Mouse (Mus musculus) right cerebral cortex, postnatal 36 days (tissue): ENCODE measurements around the gene Rbfox1.

Experiments used
- DNase-seq, 2 experiments: peaks; one replicate each; pipeline ENCODE4 v3.0.0; 2022; ENCODE audit warnings: low spot score in 2 of 2, mixed read lengths in 1 of 2

Gene Rbfox1

DNA sequence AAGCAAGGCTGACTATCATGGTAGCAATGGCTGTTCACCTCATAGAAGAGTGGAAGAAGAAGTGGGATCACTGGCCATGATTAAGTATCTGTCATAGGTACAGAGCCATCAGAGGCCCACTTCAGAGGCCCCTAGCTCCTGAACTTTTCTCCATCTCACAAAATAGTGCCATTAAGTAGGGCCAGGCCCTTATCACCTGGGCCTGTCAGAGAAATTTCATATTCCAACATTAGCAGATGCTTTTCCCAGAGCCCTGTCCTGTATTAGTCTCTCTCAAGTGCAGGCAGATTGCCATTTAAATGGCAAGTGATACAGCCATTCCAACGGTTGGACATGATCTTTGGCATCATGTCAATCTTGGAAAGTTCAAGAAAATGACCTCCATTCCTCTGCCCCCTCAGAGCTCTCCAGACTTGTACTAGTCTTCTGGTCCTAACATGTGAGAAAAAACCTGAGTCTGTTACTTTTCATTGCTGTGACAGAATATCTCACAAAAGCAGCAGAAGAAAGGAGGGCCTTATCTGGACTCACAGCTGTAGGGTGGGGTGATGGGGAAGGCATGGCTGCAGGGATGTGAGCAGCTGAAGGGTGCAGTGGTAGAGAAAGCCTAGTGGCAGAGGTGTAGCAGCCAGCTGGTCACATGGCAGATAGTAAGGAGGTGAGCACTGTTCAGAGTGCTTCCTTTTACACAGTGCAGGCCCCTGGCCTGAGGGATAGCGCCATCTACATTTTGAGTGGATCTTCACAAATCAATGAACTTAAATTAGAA lies 210.6 kb downstream of the Rbfox1 start:
- no peak for DNase-seq

DNA sequence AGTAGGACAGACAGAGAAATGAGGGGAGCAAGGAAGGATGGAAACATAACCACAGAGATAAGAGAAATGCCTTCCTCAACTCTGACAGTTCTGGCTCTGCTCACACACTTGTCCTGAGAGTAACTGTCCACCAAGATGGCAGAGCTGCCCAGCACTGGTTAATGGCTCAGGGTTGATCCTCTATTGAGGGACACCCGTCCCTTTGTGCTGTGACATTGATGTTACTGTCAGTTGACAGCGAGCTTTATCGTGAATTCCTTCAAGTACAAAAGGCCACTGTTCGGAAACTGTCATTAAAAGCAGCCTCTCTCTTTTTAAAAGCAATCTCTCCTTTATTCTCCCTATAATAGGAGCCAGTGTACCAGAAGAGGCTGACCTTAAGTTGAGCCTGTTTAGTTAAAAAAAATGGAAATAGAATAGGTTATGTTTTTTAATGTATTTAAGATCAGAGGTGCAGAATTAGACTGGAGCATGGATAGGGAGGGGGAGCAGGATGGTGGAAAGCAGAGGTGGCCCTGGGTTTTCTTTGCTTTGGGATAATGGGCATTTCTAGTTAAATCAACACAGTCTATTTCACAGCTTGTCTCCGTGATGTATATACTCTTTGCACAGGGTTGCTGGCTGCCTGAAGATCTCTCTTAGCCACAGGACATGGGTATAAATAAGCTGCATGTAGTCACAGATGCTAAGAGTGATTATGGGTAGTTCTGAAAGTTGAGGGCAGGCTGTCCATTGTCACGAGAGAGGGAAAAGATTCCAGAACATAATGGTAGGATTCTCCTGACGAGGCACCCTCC lies 212.3 kb downstream of the Rbfox1 start:
- no peak for DNase-seq

DNA sequence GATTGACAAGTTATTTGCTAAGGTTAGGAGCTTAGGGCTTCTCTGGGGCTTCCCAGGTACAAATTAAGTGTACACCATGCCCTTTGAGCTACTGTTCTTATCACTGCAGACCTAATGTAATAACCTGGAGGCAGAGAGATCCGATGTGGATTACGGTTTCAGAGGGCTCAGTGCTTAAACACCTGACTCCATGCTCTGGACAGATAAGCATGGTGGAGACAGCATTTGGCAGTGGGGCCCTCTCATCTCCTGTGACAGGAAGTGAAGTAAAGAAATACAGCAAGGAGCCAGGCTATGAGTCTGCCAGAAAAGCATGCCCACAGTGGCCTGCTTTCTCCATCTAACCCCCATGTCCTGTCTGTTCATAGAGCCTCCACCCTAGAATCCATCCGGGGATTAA lies 213.0 kb downstream of the Rbfox1 start:
- no peak for DNase-seq

DNA sequence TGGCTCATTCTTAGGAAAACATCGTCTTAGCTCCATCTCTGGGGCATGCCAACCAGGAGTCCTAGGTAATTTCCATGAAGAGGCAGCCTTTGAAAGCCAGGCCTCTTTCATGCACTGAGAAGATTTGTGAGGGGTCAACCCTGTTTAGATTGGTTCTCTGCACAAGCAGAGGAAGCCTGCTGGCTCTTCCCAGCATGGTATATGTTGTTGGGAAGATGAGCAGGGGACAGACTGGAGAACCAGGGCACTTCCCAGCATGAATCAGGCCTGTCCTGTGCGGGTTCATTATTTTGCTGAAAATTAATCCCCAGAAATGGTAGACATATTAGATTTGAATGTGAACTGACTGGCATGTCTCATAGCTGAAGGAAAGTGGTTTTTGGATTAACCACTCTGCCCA lies 214.4 kb downstream of the Rbfox1 start:
- DNase-seq: no peak

DNA sequence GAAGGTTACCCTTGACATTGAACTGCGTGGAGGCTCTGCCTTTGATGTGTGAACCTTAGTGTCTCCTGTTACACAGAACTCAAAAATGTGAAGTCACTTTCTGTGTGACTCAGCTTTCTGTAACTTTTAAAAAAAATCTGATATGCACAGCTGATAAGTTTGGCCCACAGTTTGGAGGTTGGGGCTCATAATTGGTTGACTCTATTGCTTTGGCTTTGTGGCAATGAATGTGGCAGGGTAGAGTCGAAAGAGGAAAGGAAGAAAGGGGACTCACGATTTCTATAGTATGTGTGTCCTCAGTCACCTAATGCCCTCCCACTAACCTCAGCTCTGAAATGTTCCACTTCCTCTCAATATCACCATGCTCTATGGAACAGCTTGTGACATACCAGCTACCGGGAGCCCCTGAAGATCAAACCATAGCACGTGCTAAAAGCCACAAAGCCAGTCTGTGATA lies 215.3 kb downstream of the Rbfox1 start:
- DNase-seq: no peak

DNA sequence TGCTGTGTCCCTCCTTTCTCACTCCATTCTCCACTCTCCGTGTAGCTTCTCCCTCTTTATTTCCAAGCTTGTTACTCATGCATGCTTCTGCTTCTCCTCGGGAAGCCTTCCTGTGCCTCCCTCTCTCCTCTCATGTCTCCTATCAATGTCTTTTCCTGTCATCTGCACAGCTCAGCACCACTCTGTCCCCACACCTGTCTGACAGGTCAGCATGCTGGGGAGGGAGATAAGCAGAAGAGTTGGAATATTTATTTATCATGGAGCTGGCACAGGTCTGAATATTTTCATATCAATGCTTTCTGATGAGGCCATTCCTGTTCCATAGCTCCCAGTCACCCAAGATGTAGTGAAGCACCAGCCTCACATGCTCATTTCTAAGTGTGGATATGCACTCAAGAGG lies 218.6 kb downstream of the Rbfox1 start:
- DNase-seq: no peak

DNA sequence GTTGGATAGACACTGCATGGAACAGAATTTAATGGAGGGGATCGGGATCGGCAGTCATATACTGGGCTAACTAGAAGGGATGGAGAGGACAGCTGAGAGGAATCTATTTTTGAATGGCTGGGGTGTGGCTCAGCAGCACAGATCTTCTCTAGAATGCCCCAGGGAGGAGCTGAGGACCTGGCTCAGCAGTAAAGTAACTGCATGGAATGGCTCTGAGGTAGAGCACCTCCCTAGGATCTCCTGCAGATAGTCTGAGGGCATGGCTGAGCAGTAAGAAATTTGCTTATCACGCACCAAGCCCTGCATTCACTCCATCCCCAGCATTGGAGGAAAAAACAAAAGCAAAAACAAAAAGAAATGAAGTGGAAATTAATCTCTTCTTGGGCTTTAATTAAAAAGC lies 225.0 kb downstream of the Rbfox1 start:
- no peak for DNase-seq

DNA sequence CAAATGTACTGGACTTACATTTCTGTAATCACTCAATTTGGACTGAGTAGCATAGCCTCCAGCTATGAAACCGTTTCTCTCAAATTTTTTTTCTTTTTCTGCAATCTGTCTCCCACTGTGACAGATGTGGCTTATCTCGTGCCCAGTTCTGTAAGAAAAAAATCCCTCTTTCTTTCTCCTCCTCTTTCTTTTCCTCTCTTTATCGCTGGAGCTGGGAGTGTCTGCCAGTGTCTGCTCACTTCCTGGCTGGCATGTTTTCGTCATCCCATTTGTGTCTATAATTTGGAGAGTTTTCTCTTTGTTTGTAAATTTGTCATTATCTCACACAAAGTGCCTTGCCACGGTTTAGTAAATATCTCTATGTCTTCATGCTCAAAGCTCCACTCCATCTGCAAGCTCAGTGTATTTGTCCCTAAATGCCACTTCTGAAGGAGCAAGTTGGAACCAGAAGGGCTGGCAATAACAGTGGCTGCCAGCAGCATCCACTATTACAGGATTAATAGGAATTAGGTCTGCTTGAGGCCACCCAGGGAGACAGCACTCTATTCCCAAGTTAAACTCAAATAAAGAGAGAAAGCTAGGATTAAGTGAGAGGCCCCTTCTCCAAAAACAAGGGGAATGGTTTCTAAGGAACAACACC lies 228.8 kb downstream of the Rbfox1 start:
- peak in 1 of 2 experiments; percentile 19 for DNase-seq

DNA sequence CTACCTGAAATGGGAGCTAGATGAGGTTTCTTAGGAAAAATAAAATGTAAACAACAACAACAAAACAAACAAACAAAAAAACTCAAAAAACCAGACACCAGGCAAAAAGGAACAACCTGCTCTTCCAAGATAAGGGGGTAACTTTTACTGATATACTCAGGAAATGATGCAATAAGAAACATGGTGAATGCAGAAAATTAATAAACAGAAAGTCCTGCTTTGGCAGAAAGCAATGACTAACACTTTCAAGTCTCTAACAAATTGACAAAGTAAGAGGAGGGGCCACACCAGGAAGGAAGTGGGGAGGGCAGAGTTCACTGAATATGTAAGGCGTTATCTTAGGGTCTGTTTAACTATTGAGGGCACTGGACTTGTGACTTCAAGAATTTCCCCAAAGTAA lies 234.3 kb downstream of the Rbfox1 start:
- no peak for DNase-seq

DNA sequence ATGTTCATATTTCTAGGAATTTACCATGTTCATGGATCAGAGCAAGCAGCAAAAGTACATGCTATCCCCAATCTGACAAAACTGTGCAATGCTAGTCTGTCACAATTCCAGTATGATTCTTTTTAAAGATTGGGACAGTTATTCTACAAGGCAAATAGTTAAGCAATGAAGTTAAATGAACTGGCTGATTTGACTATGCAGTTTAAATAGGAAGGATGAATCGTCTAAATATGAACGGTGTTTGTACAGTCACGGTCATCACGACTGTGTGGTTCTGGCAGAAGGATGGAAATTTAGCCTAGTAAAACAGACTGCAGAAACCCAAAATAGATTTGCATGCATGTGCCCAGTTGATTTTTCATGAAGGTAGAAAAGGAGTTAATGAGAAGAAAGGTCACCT lies 236.1 kb downstream of the Rbfox1 start:
- no peak for DNase-seq

DNA sequence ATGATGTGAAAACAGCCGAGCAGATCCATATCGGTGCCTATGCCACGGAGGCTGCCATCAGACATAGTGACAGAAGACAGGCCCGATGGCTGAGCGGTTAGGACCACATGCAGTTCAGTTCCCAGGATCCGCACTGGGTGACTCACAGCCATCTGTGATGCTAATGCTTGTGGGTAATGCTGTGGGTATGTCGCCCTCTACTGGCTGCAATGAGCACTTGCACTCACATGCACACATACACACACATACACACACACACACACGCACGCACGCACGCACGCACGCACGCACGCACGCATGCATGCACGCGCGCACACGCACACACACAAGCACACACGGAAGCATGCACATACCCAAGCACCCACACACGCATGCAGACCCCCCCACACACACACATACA lies 237.7 kb downstream of the Rbfox1 start:
- no peak for DNase-seq

DNA sequence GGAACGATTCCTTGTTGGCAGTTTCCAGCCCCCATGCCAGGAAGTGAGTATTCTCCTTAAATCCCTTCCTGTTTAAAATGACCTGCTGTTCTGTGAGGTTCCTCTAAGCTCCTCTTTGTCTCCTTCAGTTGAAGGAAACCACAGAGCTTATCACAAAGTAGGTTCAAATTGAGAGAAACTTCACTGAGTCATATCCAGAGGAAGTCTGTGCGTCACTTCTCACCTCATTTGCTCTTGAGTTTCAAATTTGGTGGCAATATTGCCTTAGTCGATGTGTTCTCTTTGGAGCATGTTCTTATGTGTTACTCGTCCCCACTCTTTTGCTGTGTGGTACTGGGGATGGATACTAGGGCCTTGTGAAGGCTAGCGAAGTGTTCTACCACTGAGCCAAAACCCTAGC lies 243.2 kb downstream of the Rbfox1 start:
- DNase-seq: no peak

DNA sequence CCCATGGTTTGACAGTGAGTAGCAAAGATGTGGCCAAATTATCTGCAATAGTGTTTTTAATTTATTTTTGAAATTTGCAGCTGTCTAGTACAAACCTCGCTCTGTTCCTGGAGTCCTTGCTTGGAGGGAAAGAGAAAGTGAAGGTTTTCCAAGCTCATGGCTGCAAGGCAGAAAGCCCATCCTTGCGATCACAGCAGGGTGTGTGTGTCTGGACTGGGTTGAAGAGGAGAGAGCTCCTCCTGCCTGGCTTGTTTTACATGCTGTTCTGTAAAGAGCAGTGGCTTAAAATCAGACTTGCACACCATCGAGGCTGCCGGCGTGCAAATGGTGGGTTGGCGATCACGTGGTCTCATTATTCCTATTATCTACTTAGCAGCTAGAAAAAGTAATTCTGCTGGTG lies 249.9 kb downstream of the Rbfox1 start:
- DNase-seq: no peak

DNA sequence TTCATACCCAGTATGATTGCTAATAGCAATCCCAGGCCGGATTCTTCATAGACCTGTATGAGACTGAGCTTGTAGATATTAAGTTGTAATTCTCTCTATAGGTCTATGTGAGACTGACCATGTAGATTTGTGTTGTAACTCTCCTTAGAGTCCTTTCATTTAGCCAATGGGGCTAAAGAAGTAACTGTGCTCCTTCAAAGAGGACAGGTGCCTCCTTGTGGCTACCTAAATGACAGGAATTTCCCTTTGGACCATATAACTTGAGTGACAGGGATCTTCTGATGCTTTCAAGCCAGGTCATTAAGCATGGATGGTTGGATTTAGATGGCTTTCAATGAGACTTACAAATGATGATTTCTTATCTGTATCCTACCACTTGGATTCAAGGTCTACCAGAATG lies 254.3 kb downstream of the Rbfox1 start:
- no peak for DNase-seq

DNA sequence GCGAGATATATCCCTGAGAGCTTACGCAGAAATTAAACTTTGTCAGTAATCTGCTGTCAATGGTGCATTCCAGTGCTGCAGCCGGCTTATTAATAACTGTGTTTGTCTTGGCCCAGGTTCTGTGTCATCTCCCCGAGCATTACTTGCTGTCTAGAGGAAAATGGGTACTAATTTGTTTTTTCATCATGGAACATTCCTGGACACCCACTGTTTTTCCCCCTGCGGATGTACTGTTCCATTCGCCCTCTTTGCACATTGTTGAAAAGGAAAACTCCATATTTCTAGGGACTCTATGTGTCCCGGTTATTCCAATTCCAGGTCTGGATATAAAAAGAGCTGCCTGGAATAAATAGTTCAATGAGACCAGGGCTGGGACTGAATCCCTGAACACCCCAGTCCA lies 262.8 kb downstream of the Rbfox1 start:
- peak in 1 of 2 experiments; percentile 17 for DNase-seq

DNA sequence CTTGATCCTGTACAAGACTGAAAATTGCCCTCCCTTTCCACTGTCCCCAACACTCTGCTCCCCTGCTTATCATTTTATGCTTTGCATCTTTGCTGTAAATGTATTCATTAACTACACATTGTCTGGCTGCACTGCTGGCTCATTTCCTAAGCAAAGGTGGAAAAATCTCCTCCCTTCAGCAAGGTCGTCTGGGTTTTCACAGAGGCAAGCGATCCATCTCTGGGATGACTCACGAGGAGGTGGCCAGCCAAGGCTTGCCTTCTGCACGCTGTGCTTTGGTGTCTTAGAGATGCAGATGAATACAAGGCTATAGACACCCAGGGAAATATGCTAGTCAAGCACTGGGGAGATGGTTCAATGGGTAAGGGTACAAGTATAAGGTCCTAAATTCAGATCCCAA lies 264.2 kb downstream of the Rbfox1 start:
- no peak for DNase-seq

DNA sequence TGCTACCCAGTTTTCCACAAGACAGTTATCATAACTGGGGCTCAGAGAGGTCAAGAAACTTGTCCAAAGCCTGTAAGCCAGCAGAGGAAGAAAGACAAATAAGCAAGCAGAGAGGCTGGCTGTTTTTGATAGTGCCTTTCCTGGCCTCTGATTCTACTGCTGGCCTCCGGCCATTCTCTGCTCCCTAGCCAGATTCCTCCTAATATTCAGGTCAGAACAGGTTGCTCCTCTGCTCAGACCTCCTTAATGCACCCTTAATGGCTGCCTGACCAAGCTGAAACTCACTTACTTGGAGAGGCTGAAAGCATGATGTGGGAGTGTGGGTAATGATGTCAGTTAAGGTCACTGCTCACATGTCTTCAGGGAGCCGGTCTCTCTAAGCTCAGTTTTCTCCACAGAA lies 270.4 kb downstream of the Rbfox1 start:
- DNase-seq: no peak

DNA sequence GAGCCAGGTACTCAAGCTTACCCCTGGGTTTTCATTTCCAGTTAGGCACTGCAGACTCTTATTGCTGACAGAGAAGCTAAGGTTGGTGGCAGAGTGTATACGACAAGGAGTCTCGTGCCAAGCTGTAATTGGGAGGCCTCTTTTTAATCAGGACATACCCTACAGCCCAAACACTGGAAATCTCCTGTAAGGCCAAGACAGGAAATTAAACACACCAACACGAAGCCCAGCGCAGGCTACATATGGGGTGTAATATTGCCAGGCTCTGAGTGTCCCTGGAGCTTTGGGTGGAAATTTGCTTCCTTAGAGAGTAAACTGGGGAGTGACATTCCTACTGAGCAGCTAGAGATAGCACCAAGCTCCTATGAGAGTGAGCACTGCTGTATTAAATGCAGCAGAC lies 279.3 kb downstream of the Rbfox1 start:
- no peak for DNase-seq

DNA sequence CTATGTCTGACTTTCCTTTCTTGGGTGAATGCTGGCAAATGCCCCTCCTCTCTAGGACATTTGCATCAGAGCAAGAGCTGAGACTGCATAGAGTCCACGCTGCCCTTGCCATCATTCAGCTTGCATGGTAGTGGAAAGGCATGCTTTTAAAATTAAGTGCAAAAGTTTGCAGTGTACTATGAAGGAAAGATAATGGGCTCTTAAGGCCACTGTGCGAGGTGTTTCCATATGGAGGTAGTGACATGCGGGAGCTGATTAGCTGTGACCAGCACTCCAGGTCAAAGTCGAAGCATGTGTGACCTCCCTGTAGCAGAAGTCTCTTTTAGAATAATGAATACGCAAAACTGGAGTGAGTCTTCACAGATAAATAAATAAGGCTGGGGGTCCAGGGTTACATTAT lies 284.2 kb downstream of the Rbfox1 start:
- DNase-seq: no peak

DNA sequence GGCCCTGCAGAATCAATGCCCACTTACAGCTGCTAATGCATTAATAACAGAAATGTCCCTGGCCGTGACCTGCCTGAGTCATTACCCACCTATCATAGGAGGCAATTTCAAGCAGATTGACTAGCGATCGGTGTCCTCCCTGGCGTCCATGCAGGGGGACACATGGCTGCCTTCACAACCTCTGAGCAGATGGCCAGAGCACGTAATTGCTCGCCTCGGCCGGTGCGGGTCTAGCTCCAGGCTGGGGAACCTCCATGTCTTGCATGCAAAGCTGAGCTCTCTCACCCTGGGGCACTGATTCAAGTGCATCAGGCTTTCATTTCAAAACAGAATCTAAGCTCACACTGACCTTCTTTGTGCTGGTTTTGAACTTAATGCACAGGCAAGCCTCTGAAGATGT lies 295.7 kb downstream of the Rbfox1 start:
- no peak for DNase-seq

DNA sequence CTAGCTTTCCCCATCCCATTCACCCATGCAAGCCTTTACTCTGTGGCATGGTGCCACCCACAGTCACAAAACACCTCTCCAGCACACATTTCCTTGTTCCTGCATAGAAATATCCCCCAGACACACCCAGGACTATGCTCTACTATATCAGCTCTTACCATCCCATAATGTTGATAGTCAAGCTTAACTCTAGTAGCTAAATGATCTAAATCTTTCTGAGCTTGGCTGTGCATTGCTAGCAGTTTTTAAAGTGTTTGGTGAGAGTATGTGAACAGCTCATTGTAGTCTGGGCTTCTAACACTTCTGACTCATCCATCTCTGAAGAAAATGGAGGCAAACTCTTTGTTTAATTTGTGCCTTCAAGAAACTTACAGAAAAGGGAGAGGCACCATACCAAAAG lies 297.2 kb downstream of the Rbfox1 start:
- DNase-seq: no peak

DNA sequence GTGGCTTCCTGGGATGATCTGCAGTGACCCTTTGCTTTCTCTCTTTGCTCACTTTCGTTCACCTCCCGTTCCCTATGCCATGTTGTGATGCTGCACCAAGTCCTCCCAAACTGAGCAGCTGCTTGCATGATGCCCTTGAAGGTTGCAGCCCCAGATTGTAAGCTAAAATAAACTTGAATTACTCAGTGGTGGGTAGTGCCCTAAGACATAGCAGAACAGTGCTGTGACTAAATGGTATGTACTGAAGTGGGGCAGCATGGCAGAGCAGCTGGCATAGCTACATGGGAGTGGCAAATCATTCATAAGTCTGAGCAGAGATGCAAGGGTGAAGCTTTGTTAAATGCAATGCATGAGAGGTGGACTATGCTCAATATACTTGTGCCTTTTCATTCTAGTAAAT lies 307.2 kb downstream of the Rbfox1 start:
- no peak for DNase-seq

DNA sequence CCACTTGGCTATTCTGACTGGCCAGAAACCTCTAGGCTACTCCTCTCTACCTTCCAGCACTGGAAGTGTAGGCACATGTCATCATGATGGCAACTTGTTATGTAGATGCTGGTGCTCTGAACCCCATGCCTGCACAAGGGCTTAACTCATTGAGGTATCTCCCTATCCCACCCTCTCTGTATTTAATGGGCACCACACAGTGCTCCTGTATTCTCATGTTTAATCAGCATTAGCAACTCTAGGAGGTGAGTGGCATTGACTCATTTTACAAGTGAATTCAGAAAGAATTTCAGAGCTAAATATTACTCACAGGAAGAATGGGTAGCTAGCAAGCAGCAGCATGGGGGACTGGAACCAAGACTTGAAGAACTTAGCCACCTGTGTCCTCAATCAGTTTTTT lies 321.3 kb downstream of the Rbfox1 start:
- DNase-seq: no peak
